Mouse (Mus musculus): Measurements from ENCODE around the gene Svop.

DNA sequence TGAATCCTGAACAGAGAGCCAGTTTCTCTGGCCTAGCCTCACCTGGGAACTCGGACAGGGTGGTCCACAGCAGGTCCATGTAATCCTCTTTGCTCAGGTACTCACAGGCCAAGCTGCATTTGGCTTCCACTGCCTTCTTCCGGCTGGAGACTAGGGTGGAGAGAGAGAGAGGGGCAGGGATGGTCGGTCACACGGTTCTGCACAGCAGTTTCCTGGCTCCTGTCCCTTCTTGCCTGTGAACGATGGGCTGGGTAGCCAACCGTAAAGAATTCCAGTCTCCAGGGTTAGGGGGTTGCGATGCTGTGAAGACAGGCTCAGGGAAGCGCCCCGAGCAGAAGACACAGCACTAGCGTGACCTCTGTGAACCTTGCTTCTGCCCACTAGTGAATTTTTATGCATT is 56.3 kb downstream of the Svop start:
- TF ChIP-seq CTCF (IDR thresholded peaks at IDR 0.05; ENCODE audit: low read depth, low read length): no peak
- TF ChIP-seq GATA1 (IDR thresholded peaks at IDR 0.05; ENCODE audit: borderline replicate concordance, low read length): no peak
- TF ChIP-seq GATA2 (IDR thresholded peaks at IDR 0.05; ENCODE audit: borderline replicate concordance, low read depth, low read length): no peak
- no peak for TF ChIP-seq TAL1 (conservative IDR thresholded peaks at IDR 0.05; ENCODE audit: low read depth, low read length)
- TF ChIP-seq POLR2AphosphoS5 (IDR thresholded peaks at IDR 0.05; ENCODE audit: insufficient replicate concordance, low read depth, low read length): no peak
